Mouse (Mus musculus) brain, adult 10 weeks (tissue): Measurements from ENCODE around the gene Gm10696. TPM values are rescaled to one million over a fixed set of nuclear protein-coding genes. Genes with fewer than 3 reads are reported as not detected.

Experiments used
- polyA plus RNA-seq: library from polyadenylated mRNA; stranded (reverse); fragments of 350-450 nt; fragmentation: Illumina TruSeq; extraction: RNeasy Lipid Tissue Mini Kit (QIAGEN cat#74804); gene quantifications from one replicate; pipeline ENCODE4 v1.2.3, GENCODE M21; 2015; ENCODE audit warnings: low read depth, low replicate concordance

Gm10696 gene
- polyA plus RNA-seq: not detected

DNA sequence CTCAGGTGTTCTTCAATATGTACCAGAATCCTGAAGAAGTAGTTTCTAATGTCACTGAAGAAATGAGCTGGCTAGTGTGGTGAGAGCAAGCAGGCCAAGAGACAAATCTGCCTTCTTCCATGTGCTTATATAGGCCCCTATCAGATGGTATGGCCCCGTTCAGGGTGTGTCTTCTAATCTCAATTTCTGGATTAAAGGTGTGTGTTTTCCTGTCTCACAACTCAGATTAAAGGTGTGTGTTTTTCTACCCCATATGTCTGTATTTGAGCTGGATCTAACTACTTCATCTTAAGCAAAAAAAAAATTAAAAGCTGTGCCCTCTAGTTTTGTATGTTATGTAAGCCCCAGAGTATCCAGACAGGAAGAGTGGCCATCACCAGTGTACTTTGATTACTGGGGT, at the start of gene Gm10696:
Gene Gm10696, minus strand, starts transcription at position 101 of the 400 bp plus-strand sequence.

DNA sequence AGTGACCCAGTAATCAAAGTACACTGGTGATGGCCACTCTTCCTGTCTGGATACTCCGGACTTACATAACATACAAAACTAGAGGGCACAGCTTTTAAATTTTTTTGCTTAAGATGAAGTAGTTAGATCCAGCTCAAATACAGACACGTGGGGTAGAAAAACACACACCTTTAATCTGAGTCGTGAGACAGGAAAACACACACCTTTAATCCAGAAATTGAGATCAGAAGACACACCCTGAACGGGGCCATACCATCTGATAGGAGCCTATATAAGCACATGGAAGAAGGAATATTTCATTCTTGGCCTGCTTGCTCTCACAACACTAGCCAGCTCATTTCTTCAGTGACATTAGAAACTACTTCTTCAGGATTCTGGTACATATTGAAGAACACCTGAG, 18.4 kb upstream of the Gm10696 start, which contains the start of gene Gm5286:
Gene Gm5286, plus strand, starts transcription at position 301 of the 400 bp plus-strand sequence.

Other genes with a start within 250 kb of the Gm10696 start
- not detected for gene Gm9117, start 234.7 kb downstream of the Gm10696 start, polyA plus RNA-seq
- gene Tdpoz5, start 216.9 kb downstream of the Gm10696 start, polyA plus RNA-seq: not detected
- not detected for gene Gm9125, start 123.3 kb downstream of the Gm10696 start, polyA plus RNA-seq
- gene Gm10697, start 105.5 kb downstream of the Gm10696 start, polyA plus RNA-seq: not detected
- not detected for gene Gm5286, start 18.5 kb upstream of the Gm10696 start, polyA plus RNA-seq
- gene Gm4778, start 85.8 kb upstream of the Gm10696 start, polyA plus RNA-seq: not detected
- gene Them4, start 131.9 kb upstream of the Gm10696 start, polyA plus RNA-seq: 37.3 TPM
- not detected for gene Them5, start 163.9 kb upstream of the Gm10696 start, polyA plus RNA-seq
- 1.3 TPM for gene C2cd4d, start 184.2 kb upstream of the Gm10696 start, polyA plus RNA-seq
- 3.6 TPM for gene Rorc, start 194.6 kb upstream of the Gm10696 start, polyA plus RNA-seq
- 1.4 TPM for gene Lingo4, start 220.3 kb upstream of the Gm10696 start, polyA plus RNA-seq
- 30.5 TPM for gene Tdrkh, start 235.1 kb upstream of the Gm10696 start, polyA plus RNA-seq